Mouse (Mus musculus) 416B (cell line): ENCODE results near the gene Samsn1.

Experiments
- DNase-seq: peaks from one replicate; pipeline ENCODE4 v3.0.0; 2011; ENCODE audit warnings: low read depth

Gene Samsn1

DNA sequence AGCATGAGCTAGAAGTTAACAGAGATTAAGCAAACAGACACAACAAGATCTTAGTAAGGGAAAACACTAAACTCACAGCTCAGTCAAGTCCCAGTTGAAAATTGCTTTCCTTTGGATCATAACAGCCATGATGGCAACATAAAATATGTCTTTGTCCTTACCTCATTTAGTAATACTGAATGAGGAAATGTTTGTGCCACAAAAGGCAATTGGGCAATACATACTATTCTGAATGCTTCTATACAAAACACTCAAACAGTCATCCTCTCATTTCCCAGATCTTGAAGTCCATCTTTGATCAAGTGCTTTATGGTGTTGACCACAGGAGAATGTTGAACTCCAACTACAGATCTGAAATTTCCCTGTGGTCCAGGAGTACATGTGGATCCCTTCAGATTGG, 88.7 kb downstream of the Samsn1 start:
- peak; percentile 67 for DNase-seq

GRCm38 (mm10) chr16:75930222-75930553, 91.9 kb downstream of the Samsn1 start:
- DNase-seq: no peak

DNA sequence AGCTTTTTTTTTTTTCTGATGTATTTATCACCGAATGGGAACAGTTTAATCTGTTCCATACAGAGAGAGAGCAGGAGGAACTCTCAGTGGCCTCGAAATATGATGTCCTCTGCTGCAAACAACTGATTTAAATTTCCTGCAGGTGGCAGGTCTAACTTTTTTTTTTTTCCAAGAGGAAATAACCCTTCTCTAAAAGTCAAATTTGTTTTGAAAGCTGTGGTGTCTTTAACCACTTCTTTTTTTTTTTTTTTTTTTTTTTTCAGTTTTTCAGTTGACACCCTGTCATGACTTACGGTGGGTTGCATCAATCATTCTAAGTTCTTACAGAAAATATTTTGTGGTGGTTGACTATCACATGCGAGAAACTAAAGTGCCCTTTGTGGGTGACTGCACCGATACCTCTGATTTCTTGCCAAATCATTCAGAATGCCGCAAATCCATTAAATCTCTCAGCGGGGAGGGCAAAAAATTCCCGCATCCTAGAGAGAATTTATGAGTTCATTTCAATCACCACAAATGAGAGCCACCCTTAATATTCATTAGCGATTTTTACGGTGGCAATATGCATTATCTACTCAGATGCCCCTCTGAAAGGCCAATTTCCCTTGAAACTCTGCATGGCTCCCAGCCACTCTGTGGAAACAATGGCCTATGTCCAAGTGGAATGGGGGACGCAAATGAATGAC, 92.4 kb downstream of the Samsn1 start:
- DNase-seq: peak; percentile 82

DNA sequence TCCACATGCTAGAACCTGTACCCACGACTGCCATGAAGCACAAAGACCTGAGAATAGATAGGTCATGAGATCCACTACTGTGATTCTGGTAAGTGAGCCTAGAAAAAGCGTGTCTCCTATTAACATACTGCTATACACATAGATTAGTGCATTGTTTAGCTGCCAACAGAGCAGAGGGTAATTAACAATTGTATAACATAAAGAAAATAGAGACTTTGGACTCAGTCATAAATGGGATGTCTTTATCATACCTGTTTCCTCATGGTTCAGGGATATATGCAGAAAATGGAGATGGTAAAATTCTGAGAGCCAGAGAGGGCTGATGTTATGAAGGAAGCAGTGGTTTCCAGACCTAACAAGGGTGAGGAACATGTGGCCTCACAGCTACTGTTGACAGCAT, 95.6 kb downstream of the Samsn1 start:
- no peak for DNase-seq

DNA sequence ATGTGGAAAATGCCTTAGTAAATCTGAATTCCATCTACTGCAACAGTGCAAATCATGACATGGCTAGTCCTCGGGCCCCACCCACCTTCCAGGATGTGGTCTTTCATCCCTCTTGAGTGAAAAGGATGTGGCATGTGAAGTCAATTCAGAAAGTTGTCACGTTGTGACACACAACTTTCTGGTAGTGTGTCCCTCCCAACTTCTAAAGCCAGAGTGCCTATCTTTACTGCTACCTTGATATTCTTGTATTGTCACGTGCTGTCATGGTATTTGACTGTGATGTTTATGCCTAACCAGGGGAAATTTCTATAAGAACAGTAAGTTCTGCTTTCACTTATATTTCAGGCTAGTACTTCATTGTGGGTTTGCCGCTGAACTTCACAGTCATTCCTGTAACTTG, 101.2 kb downstream of the Samsn1 start:
- peak; percentile 64 for DNase-seq

DNA sequence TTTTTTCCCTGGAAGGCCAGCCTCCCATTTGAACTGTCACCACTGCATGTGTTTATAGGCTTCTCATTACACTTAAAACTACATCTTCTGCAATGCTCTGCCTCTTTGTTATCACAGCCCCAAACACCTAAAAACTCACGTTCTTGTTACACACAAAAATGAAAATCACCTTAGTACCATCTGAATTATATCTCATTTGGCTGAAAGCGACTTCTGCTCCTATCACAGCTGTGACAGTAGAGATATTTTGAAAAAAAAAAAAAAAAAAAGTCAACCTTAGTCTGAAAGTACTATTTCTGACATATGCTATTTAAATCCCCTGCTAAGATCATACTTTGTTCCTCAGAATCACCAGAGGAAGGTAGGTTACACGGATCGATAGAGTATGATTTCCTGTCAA, 102.8 kb downstream of the Samsn1 start:
- no peak for DNase-seq

- DNase-seq: peak; percentile 51
These were observed 104.4 kb downstream of the Samsn1 start for GRCm38 (mm10) chr16:75917712-75918111.

- peak; percentile 88 for DNase-seq
These were observed 110.0 kb downstream of the Samsn1 start for GRCm38 (mm10) chr16:75912051-75912450.

GRCm38 (mm10) chr16:75908635-75909494, 113.2 kb downstream of the Samsn1 start:
- peak; percentile 98 for DNase-seq

DNA sequence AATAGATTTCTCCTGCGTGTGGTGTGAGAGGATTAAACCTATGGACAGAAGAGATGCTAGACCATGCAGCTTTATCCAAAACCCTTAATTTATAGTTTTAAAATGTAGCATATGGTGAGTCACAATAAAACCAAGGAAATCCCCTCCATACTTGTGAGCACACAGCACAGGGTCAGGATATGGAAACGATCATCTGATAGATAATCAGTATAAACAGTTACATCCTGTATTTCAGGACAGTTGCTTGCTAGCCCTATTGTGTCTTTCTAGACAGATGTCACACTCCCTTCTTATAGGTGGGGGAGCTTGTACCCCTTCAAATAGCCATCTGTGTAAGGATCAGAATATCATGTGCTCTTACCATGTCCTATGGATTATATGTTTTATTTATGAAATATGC, 115.3 kb downstream of the Samsn1 start:
- DNase-seq: peak; percentile 88

- DNase-seq: peak; percentile 63
These were observed 115.8 kb downstream of the Samsn1 start for GRCm38 (mm10) chr16:75906260-75906659.

- DNase-seq: no peak
These were observed 116.8 kb downstream of the Samsn1 start for GRCm38 (mm10) chr16:75905324-75905723.

GRCm38 (mm10) chr16:75904072-75904471, 118.0 kb downstream of the Samsn1 start:
- no peak for DNase-seq

DNA sequence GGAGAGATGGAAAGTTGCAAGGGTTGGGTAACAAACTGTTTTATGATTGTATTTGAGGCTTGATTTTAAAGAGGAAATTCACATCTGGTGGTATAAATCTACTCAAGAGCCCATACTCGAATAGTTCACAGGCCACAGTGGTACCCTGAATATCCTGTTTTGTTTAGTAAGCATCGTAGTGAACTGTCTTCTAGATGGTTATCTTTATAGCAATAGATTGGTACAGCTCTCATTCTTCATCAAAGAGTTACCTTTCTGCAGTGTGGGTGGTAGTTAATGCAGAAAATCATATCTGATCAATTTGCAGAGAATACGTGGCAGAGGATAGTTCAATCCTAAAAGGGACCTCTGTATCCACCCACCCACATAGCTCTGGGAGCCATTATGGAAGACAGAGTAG, 119.1 kb downstream of the Samsn1 start:
- DNase-seq: no peak

DNA sequence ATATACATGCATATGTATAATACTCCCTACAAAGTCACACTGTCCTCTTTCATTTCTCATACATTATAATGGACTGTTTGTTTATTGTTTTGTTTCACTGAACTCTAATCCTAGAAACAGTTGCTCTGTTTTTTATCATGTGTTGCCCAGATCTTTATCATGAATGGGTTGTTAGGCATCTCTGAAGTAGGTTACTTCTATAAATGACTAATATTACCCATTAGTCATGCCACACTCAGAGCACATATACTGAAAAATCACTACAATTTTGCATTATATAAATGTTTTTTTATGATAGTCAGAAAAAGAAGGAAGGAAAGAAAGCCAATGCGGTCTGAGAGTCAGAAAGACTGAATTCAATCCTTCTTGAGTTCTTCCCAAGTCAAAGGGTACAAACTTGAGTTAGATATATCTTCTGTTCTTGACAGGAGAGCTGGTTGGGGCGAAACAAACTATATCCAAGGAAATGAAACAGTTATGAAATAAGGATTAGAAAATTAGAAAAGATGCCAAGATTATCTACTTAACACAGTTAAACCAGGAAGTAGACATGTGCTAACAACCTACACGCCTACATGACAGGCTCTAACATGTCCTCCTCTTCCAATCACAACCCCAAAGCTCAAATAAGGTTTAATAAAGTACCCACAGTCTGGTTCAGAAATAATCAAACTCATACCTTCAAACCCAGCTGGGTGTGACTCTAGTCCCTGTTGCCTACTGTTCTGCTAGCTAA, 122.0 kb downstream of the Samsn1 start:
- peak; percentile 67 for DNase-seq

GRCm38 (mm10) chr16:75897828-75898367, 124.2 kb downstream of the Samsn1 start:
- no peak for DNase-seq

GRCm38 (mm10) chr16:75894263-75894901, 127.7 kb downstream of the Samsn1 start:
- DNase-seq: no peak

- no peak for DNase-seq
These were observed 128.6 kb downstream of the Samsn1 start for GRCm38 (mm10) chr16:75893470-75893869.

DNA sequence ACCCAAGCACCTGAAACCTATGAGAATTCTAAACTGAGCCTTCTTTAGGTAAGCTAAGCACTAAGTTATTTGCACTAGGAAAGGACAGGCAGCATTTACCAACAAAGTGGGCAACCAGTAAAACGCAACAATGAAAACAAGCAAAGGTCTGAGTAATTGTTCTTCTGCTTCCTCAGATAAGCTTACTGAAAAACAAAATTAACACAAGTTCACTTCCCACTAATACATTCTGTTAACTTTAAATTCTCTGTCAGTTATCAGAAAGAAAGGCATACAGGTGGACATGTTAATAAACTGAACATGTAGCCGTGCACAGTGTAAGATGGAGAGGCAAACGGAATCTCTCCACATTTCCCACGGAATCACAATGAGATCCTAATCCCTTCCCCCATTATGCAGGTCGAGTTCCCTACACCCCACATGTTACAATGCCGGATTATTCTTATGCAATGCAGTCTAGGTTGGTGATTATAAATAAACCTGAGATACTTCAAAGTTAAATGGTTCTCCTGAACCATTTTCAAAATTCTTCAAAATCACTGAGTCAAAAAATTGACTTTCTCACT, 132.9 kb downstream of the Samsn1 start:
- peak; percentile 52 for DNase-seq

GRCm38 (mm10) chr16:75887203-75887602, 134.9 kb downstream of the Samsn1 start:
- peak; percentile 72 for DNase-seq

DNA sequence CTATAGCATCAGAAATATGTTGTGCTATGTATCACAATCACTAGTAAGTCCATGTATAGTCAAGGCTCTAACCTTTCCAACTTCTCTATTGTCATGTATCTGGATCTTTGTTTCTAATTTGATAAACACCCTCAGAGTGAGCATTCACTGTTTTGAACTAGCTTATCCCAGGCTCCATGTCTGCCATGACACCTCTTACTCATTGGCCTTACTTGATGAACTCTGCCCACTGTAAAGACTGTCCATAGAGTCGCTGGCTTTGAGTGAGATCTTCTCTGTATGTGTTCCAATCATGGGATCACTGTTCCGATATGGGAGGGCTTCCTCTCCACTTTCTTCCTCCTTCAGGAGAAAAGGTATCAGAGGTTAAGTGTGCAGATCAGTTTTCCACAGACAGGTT, 143.2 kb downstream of the Samsn1 start:
- no peak for DNase-seq

DNA sequence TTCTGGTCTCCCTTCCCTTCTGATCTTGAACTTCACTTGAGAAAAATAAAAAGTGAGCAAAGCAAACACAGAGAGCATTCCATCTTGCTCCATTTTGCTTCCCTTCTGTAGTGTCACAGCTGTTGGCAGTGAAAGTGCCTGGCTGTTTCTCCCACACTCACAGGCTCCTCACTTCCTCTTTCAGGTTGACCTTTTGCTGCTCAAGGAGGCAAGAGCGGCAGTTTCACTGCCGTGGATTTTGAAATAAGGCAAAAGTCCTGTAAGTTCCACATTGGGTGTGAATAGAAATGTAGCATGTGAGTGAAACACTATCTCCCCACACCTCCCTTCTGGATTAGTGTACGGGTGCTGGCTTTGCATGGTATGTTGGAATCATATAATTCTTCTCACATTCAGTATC, 144.9 kb downstream of the Samsn1 start:
- peak; percentile 79 for DNase-seq
